Mouse (Mus musculus): ENCODE measurements around the gene Cpb1. TPM values are rescaled to one million over a fixed set of nuclear protein-coding genes. Genes with fewer than 3 reads are reported as not detected.

Gene Cpb1
- polyA plus RNA-seq, 1 experiment: not detected

GRCm38 (mm10) chr3:20254566-20255479 is 20.7 kb downstream of the Cpb1 start:
- H3ac ChIP-seq (ENCODE audit: control insufficient read depth, insufficient read length): no peak overlapping the region
- no peak overlapping the region for H3K4me2 ChIP-seq (ENCODE audit: low read depth)
- H3K79me2 ChIP-seq (ENCODE audit: control insufficient read depth, insufficient read depth): no peaks in the 10 kb centered on the region
- H3K27me3 ChIP-seq (ENCODE audit: control insufficient read depth, insufficient read depth, insufficient read length): no peaks in the 10 kb centered on the region
- TF ChIP-seq POLR2A (IDR thresholded peaks at IDR 0.05; ENCODE audit: insufficient read length, low read depth) (no peak), MAX (IDR thresholded peaks at IDR 0.05; ENCODE audit: low read depth) (no peak), USF1 (IDR thresholded peaks at IDR 0.05; ENCODE audit: low read depth) (no peak), CEBPB (IDR thresholded peaks at IDR 0.05; ENCODE audit: insufficient read depth, poor library complexity, severe bottlenecking) (no peak), SRF (IDR thresholded peaks at IDR 0.05; ENCODE audit: control insufficient read depth, insufficient read length, low read depth) (no peak), TCF12 (IDR thresholded peaks at IDR 0.05; ENCODE audit: insufficient read depth, poor library complexity, severe bottlenecking) (no peak), REST (IDR thresholded peaks at IDR 0.05; ENCODE audit: insufficient read depth, insufficient read length) (no peak), TCF3 (IDR thresholded peaks at IDR 0.05; ENCODE audit: insufficient read length, low read depth) (no peak)
- H3K36me3 ChIP-seq (ENCODE audit: control insufficient read depth, insufficient read depth): no peaks in the 10 kb centered on the region
- H3K4me3 ChIP-seq: no peak overlapping the region

DNA sequence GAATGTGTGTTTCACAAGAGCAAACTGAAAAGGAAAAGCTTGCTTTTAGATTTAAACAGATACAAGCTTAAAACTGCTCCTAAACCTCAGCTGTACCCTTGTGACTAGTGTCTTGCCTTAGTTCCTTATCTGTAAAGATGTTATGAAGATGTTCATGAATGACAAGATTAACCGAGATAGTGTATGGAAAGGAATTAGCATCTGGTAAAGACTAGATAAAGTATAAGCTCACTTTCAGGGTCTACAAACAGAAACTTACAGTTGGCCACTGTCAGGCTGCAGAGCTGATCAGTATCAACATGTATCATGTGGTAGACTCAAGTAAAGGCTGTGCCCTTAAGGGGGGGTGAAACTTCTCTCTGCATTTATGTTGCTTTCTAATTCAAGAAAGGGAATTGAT is 31.6 kb downstream of the Cpb1 start:
- Histone ChIP-seq H3K27me3 (ENCODE audit: control insufficient read depth, insufficient read depth, insufficient read length) (no peaks in the 10 kb centered on the region), H3ac (ENCODE audit: control insufficient read depth, insufficient read length) (no peak overlapping the region), H3K4me2 (ENCODE audit: low read depth) (no peak overlapping the region), H3K4me3 (no peak overlapping the region), H3K36me3 (ENCODE audit: control insufficient read depth, insufficient read depth) (no peaks in the 10 kb centered on the region), H3K79me2 (ENCODE audit: control insufficient read depth, insufficient read depth) (no peaks in the 10 kb centered on the region)
- TF ChIP-seq MYOG (IDR thresholded peaks at IDR 0.05; ENCODE audit: control insufficient read depth in 1 of 3, insufficient read depth in 1 of 3, insufficient read length in 2 of 3, low read depth in 2 of 3): no peak
- no peak for TF ChIP-seq REST (IDR thresholded peaks at IDR 0.05; ENCODE audit: insufficient read depth, insufficient read length)
- TF ChIP-seq TCF3 (IDR thresholded peaks at IDR 0.05; ENCODE audit: insufficient read length, low read depth): no peak
- no peak for TF ChIP-seq USF1 (IDR thresholded peaks at IDR 0.05; ENCODE audit: low read depth)
- no peak for TF ChIP-seq TCF12 (IDR thresholded peaks at IDR 0.05; ENCODE audit: insufficient read depth, poor library complexity, severe bottlenecking)
- no peak for TF ChIP-seq CEBPB (IDR thresholded peaks at IDR 0.05; ENCODE audit: insufficient read depth, poor library complexity, severe bottlenecking)
- TF ChIP-seq MYOD1 (IDR thresholded peaks at IDR 0.05; ENCODE audit: control insufficient read depth in 1 of 3, insufficient read length in 2 of 3, low read depth in 2 of 3): no peak
- TF ChIP-seq SRF (IDR thresholded peaks at IDR 0.05; ENCODE audit: control insufficient read depth, insufficient read length, low read depth): no peak
- no peak for TF ChIP-seq E2F4 (IDR thresholded peaks at IDR 0.05; ENCODE audit: insufficient read depth)
- TF ChIP-seq MAX (IDR thresholded peaks at IDR 0.05; ENCODE audit: low read depth): no peak
- TF ChIP-seq POLR2AphosphoS2 (IDR thresholded peaks at IDR 0.05; ENCODE audit: insufficient read length, low read depth): no peak
- no peak for TF ChIP-seq POLR2A (IDR thresholded peaks at IDR 0.05; ENCODE audit: insufficient read length, low read depth)

- H3ac ChIP-seq (ENCODE audit: control insufficient read depth, insufficient read length): no peak within 1 kb of the TSS
- H3K4me2 ChIP-seq (ENCODE audit: low read depth): no peak within 1 kb of the TSS
- no peak for TF ChIP-seq MYOD1 (IDR thresholded peaks at IDR 0.05; ENCODE audit: control insufficient read depth in 1 of 3, insufficient read length in 2 of 3, low read depth in 2 of 3)
- TF ChIP-seq USF1 (IDR thresholded peaks at IDR 0.05; ENCODE audit: low read depth): no peak
- TF ChIP-seq POLR2AphosphoS2 (IDR thresholded peaks at IDR 0.05; ENCODE audit: insufficient read length, low read depth): no peak
- no peak for TF ChIP-seq POLR2A (IDR thresholded peaks at IDR 0.05; ENCODE audit: insufficient read length, low read depth)
- no peak for TF ChIP-seq MYOG (IDR thresholded peaks at IDR 0.05; ENCODE audit: control insufficient read depth in 1 of 3, insufficient read depth in 1 of 3, insufficient read length in 2 of 3, low read depth in 2 of 3)
- no peak for TF ChIP-seq MAX (IDR thresholded peaks at IDR 0.05; ENCODE audit: low read depth)
- no peak for TF ChIP-seq CEBPB (IDR thresholded peaks at IDR 0.05; ENCODE audit: insufficient read depth, poor library complexity, severe bottlenecking)
- TF ChIP-seq REST (IDR thresholded peaks at IDR 0.05; ENCODE audit: insufficient read depth, insufficient read length): no peak
- no peak for TF ChIP-seq TCF12 (IDR thresholded peaks at IDR 0.05; ENCODE audit: insufficient read depth, poor library complexity, severe bottlenecking)
- no peak for TF ChIP-seq SRF (IDR thresholded peaks at IDR 0.05; ENCODE audit: control insufficient read depth, insufficient read length, low read depth)
- no peak for TF ChIP-seq TCF3 (IDR thresholded peaks at IDR 0.05; ENCODE audit: insufficient read length, low read depth)
- no peak for TF ChIP-seq E2F4 (IDR thresholded peaks at IDR 0.05; ENCODE audit: insufficient read depth)
- no peaks in the 10 kb centered on the region for H3K36me3 ChIP-seq (ENCODE audit: control insufficient read depth, insufficient read depth)
- H3K27me3 ChIP-seq (ENCODE audit: control insufficient read depth, insufficient read depth, insufficient read length): no peaks in the 10 kb centered on the region
- H3K79me2 ChIP-seq (ENCODE audit: control insufficient read depth, insufficient read depth): no peaks in the 10 kb centered on the region
- H3K4me3 ChIP-seq: no peak within 1 kb of the TSS
Observed at GRCm38 (mm10) chr3:20242050-20242449, 33.5 kb downstream of the Cpb1 start, which contains the start of gene Cpa3. Gene Cpa3 (minus strand): TSS chr3:20242181.

DNA sequence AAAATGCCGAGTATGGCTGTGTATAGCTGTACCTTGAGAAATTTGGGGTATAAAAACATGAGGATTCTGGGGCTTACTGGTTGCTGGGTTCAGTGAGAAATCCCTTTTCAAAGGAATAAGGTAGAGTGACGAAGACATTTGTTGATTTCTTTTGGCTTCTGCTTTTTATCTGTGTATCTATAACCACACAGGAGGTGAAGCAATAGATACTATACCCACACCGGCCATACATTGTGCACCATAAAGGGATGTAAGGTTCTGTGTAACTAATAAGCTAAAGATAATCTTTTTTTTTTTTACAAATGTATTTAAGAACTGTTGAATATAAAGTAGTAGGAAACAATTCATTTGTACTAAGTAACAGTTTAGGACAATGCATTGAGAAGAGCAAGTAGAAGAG is 35.8 kb downstream of the Cpb1 start:
- TF ChIP-seq MYOG (IDR thresholded peaks at IDR 0.05; ENCODE audit: control insufficient read depth in 1 of 3, insufficient read depth in 1 of 3, insufficient read length in 2 of 3, low read depth in 2 of 3): no peak
- TF ChIP-seq TCF12 (IDR thresholded peaks at IDR 0.05; ENCODE audit: insufficient read depth, poor library complexity, severe bottlenecking): no peak
- TF ChIP-seq POLR2A (IDR thresholded peaks at IDR 0.05; ENCODE audit: insufficient read length, low read depth): no peak
- TF ChIP-seq CEBPB (IDR thresholded peaks at IDR 0.05; ENCODE audit: insufficient read depth, poor library complexity, severe bottlenecking): no peak
- TF ChIP-seq MYOD1 (IDR thresholded peaks at IDR 0.05; ENCODE audit: control insufficient read depth in 1 of 3, insufficient read length in 2 of 3, low read depth in 2 of 3): no peak
- TF ChIP-seq TCF3 (IDR thresholded peaks at IDR 0.05; ENCODE audit: insufficient read length, low read depth): no peak
- no peak for TF ChIP-seq MAX (IDR thresholded peaks at IDR 0.05; ENCODE audit: low read depth)
- no peak for TF ChIP-seq POLR2AphosphoS2 (IDR thresholded peaks at IDR 0.05; ENCODE audit: insufficient read length, low read depth)
- no peak for TF ChIP-seq E2F4 (IDR thresholded peaks at IDR 0.05; ENCODE audit: insufficient read depth)
- no peak for TF ChIP-seq USF1 (IDR thresholded peaks at IDR 0.05; ENCODE audit: low read depth)
- TF ChIP-seq REST (IDR thresholded peaks at IDR 0.05; ENCODE audit: insufficient read depth, insufficient read length): no peak
- TF ChIP-seq SRF (IDR thresholded peaks at IDR 0.05; ENCODE audit: control insufficient read depth, insufficient read length, low read depth): no peak
- Histone ChIP-seq H3K79me2 (ENCODE audit: control insufficient read depth, insufficient read depth) (no peaks in the 10 kb centered on the region), H3K36me3 (ENCODE audit: control insufficient read depth, insufficient read depth) (no peaks in the 10 kb centered on the region)

More for the DNA sequence above, 35.8 kb downstream of the Cpb1 start:
- H3K4me3 ChIP-seq: no peak overlapping the region
- no peaks in the 10 kb centered on the region for H3K27me3 ChIP-seq (ENCODE audit: control insufficient read depth, insufficient read depth, insufficient read length)
- H3ac ChIP-seq (ENCODE audit: control insufficient read depth, insufficient read length): no peak overlapping the region
- no peak overlapping the region for H3K4me2 ChIP-seq (ENCODE audit: low read depth)

Measured in myocyte (in vitro differentiated cells).